Mouse (Mus musculus) left cerebral cortex, postnatal 14 days (tissue): Measurements from ENCODE around the gene Gpr146. TPM values are rescaled to one million over a fixed set of nuclear protein-coding genes. Genes with fewer than 3 reads are reported as not detected.
A peak's percentile ranks its signal among the peaks of the same experiment; 100 is the strongest.
"Not testable (repeated sequence)": the region's sequence is repeated elsewhere in the genome, so short reads cannot be mapped to it uniquely, and the experiment has no call there.

ENCODE experiments used
- DNase-seq, 2 experiments: peaks; one replicate each; pipeline ENCODE4 v3.0.0; 2021 to 2022; ENCODE audit warnings: low spot score in 2 of 2, mixed read lengths in 1 of 2
- intact Hi-C: fragments of 180-260 bp; cut with DNase I; formaldehyde crosslinking; loops from one replicate; pipeline ENCODE4 v1.15.1; 2025
- long read RNA-seq, 2 experiments: library from polyadenylated mRNA; stranded (forward); transcript quantifications; one replicate each; pipeline ENCODE4 v2.0.0; 2021
- total RNA-seq, 2 experiments: library from RNA; stranded (reverse); gene quantifications; 2 replicates each; pipeline ENCODE4 v1.2.3; 2021

Gpr146 gene
- total RNA-seq: 10 to 100 TPM; 11.0 to 11.3 TPM
- long read RNA-seq, experiment 1, full-length matches to known transcripts: 3 of 12 reads
- long read RNA-seq, experiment 1, partial matches to known transcripts: 9 of 12 reads
- long read RNA-seq, experiment 1, other reads (novel, unspliced or antisense): 0 of 12 reads
- long read RNA-seq, experiment 2, full-length matches to known transcripts: 1 of 5 reads
- long read RNA-seq, experiment 2, partial matches to known transcripts: 0 of 5 reads
- long read RNA-seq, experiment 2, other reads (novel, unspliced or antisense): 4 of 5 reads

DNA sequence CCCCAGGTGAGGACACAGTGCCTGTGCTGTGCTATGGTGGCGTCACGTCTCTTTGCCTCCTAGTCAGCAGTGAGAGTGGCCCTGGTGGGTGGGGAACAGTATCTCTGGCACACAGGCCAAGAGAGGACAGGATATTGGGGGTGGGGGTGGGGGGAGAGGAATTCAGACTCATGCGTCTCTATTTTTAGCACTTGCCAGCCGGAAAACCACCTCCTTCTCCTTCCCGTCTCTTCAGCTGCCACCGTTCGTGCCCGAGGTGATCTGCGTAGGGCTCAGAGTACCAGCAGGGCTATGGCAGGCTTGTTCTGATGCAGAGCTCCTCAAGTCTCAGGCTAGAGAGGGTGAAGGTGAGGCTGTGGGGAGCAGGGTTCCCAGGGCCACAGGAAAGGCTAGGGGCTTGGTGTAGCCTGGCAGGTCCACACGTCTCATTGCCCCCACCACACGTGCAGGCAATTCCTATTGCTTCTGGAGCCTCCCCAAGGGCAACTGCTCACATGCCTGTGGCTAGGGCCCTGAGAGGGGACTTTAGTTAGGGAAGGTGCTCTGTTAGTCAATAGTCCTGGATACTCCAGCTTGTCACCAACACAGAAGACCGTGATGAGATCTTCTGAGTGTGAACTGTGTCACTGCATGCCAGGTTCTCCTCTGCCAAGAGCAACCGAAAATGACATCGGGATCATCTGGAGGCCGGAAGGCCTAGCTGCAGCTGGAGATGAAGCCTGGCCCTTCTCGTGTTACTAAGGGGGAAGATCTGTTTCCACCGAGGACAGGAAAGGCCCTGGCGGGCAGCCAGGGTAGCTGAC is at the start of gene Gpr146:
TSS of gene Gpr146 (plus strand) at position 230 of the 803 bp plus-strand sequence.
- intact Hi-C loops: no loop called here
- peak; percentile 56 to 62 for DNase-seq

DNA sequence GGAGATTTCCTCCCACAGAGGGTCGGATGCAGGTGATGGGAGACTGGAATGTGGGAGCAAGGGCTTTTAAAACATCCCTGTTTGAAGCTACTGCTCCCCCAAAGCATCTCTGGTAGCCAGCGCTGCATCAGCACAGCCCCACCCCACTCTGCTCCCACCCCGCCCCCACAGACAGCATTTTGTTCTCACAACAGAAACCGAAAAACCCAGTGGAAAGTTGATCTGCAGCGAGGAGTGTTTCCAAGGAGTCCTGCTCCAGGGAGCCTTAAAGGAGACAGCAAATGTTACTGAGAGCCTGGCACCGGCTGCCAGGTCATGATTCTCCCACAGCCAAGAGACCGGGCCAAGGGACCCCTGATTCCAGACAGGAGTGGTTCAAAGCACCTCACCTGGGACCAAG is 46.7 kb upstream of the Gpr146 start:
- DNase-seq: peak; percentile 44 to 45
- intact Hi-C loops: loop anchor here (10.0 kb wide), 1 partner anchor 424 kb away; no protein-coding TSS in a partner anchor

DNA sequence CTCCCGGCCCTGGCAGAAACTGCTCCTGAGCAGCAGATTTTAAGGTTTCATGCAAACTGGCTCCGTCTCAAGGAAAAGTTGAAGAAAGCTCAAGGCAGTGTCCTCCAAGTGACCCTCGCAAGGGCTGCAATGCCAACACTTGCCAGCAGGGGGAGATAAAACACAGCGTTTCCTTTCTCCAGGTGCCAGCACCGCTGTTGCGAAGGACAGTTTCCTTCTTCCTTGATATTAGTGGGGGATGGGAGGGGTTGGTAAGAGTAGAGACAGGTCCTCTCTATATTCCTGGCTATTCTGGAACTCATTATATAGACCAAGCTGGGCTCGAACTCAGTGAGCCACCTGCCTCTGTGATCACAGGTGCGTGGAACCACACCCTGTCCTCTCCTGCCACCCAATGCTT is 45.8 kb upstream of the Gpr146 start:
- intact Hi-C loops: loop anchor here (10.0 kb wide), 1 partner anchor 423 kb away; no protein-coding TSS in a partner anchor
- DNase-seq: peak; percentile 79 to 85

DNA sequence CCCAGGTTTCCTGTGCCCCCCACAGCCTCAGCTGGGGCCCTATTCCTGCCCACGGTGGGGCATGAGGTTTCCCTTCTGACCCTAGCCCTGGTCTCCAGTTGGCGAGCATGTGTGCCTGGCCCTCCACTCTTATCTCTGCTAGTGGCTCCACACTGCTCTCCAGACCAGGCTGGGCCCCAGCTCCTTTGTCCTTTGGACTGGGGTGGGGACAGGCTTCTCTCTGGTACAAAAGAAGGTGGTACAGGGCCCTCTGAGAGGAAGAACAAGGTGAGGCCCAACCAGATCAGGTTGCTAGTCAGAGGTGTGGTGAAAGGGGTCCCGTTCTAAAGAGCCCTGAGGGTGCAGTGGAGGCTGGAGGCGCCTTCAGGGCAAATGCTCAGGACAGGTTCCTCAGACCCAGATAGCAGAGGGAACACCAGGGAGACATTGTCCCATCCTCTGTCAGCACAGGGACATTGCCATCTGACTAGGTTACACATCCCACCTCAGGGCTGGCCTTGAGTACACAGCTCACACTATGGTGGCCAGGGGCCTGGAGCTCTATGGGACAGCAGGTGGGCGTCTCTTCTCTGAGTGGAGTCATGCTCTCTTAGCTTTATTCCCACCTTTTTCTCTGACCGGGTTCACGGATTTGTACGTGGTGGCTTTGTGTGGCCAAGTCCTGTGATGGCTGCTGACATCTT is 44.8 kb upstream of the Gpr146 start:
- intact Hi-C loops: loop anchor here (10.0 kb wide), 1 partner anchor 422 kb away; no protein-coding TSS in a partner anchor
- no peak for DNase-seq

DNA sequence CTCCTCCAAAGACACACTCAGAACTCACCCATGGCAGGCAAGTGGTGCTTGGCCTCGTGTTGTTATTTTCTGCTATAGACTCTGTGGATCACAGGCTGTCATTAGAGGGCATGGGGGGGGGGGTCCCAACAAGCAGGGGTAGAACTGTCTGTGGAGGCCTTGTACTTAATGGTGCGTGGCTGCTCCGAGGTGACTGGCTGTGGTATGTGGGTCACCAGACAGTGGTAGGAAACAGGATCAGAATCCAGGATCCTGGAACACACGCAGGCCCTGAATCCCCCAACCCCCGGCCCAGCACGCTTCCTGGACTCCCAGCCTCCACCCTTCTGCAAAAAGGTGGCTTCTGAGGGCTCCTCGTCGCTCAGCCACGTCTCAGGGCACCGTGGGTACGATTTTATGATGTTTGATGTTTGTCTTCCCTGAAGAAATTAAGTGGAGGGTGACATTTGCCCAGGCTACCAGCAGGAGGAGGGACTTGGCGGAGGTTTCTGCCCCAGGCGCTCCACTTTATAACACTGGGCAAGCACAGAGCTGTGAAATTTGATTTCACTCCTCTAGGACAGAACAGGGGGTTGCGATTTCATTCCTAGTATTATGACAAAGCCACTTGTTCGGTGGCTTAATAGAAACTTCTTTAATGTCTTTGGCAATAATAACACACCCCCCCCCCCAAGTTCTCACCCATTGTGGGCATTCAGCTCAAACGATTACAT is 44.0 kb upstream of the Gpr146 start:
- DNase-seq: no peak
- intact Hi-C loops: loop anchor here (10.0 kb wide), 1 partner anchor 421 kb away; no protein-coding TSS in a partner anchor

DNA sequence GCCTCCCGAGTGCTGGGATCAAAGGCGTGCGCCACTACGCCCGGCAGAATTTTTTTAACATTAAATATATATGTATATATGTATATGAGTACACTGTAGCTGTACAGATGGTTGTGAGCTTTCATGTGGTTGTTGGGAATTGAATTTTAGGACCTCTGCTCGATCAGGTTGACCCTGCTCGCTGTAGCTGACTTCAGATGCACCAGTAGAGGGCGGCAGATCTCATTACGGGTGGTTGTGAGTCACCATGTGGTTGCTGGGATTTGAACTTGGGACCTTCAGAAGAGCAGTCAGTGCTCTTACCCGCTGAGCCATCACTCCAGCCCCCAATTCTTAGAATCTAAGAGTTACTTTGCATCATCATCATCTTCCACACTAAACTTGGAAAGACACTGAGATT is 43.1 kb upstream of the Gpr146 start:
- intact Hi-C loops: loop anchor here (10.0 kb wide), 1 partner anchor 420 kb away; no protein-coding TSS in a partner anchor
- DNase-seq: not testable (repeated sequence)

DNA sequence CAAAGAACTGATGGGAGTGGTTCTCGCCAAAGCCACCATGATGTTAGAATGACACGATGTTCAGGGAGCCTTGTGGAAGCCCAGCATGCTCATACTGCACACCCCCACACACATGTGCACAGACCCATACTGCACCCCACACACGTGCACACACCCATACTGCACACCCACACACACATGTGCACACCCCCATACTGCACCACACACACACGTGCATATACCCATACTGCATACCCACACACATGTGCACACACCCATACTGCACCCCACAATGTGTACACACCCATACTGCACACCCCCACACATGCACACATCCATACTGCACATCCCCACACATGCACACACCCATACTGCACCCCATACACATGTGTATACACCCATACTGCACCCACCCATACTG is 41.9 kb upstream of the Gpr146 start:
- intact Hi-C loops: loop anchor here (10.0 kb wide), 1 partner anchor 419 kb away; no protein-coding TSS in a partner anchor
- DNase-seq: no peak

DNA sequence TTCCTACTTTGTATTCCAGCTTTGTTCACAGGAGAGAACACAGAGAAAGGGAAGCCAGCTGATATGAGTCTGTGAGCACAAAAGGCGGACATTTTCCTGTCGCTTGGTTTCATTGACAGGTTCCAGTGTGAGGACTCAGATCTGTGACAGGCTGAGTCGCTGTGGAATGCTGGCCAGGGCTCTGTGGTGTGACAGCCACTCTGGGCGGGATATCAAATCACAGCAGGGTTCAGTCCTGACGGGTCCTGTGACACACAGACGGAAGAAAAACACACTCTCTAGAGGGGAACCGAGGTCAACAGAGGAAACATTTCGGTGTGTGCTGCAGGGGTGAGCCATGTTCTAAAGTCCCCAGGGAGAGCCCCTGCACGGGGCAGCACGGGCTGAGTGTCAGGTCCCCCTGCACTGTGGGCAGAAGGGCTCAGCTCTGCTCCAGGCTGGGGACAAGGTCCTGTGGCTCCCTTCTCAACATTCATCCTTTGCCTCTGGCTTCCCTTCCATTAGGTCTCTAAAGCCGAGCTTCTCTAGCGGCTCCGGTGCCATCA is 39.6 kb upstream of the Gpr146 start:
- intact Hi-C loops: loop anchor here (10.0 kb wide), 1 partner anchor 417 kb away; no protein-coding TSS in a partner anchor
- no peak for DNase-seq

DNA sequence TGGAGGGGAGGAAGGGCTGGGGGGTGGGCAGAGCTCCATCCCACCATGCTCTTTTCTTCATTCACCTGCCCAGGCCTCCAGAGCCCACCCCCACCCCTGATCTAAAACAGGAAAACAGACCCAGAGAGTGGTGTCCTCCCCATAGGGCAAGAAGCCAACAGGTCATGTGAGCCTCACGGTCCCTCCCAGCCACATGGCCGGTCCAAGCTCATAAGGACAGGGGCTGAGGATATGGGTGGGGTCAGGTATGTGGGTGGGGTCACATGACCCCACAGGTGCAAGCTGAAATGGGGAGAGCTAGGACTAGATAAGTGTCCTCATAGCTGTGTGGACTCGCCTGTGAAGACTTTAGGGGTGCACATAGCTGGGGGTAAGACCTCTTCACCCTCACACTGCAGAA is 39.1 kb upstream of the Gpr146 start:
- intact Hi-C loops: loop anchor here (10.0 kb wide), 1 partner anchor 416 kb away; no protein-coding TSS in a partner anchor

DNA sequence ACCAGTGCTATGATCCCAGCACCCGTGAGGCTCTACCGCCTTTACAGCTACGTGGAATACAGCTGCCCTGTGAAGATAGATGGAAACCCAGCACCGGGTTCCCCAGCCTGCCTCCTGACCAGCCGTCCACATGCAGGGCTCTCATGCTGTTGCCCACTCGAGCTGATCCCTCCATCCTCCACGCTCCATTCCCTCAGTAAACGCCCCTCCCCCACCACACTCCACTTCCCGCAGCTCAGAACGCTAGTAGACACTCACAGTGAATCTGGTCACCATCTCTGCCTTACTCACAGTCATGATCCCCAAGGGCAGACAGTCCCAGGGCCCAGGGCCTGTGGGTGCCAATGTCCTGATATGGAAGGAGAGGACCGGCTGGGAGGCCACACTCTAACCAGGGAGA is 38.6 kb upstream of the Gpr146 start:
- no peak for DNase-seq
- intact Hi-C loops: loop anchor here (10.0 kb wide), 1 partner anchor 416 kb away; no protein-coding TSS in a partner anchor

More for the DNA sequence above, 39.1 kb upstream of the Gpr146 start:
- no peak for DNase-seq

DNA sequence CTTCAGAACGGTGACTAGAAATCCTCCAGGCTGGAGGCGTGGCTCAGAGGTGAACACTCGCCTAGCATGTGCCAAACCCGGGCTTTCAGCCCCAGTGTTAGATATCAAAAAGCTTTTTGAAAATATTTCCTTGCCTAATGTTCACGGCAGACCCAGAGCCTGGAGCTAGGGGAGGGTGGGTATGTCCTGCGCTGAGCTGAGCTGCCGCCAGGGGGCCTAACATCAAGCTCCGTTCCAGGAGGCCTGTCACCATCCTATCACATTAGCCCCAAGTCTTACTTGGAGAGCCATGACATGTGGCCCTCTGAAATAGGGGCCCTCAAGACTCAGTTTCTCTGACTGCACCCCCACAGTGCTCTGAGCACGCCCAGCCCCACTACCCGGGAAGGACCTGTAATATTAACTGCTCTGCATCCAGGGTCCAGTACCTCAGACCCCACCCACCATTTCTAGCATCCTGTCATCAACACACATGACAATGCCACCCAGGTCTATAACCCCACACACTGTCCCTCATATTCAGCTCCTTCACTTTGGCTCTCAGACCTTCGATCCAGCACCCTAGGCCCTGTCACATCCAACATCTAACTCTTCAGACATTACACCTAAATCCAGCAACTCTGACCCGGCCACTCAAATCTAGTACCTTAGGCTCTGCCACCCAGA is 33.3 kb upstream of the Gpr146 start:
- intact Hi-C loops: no loop called here
- DNase-seq: peak; percentile 81 to 82

DNA sequence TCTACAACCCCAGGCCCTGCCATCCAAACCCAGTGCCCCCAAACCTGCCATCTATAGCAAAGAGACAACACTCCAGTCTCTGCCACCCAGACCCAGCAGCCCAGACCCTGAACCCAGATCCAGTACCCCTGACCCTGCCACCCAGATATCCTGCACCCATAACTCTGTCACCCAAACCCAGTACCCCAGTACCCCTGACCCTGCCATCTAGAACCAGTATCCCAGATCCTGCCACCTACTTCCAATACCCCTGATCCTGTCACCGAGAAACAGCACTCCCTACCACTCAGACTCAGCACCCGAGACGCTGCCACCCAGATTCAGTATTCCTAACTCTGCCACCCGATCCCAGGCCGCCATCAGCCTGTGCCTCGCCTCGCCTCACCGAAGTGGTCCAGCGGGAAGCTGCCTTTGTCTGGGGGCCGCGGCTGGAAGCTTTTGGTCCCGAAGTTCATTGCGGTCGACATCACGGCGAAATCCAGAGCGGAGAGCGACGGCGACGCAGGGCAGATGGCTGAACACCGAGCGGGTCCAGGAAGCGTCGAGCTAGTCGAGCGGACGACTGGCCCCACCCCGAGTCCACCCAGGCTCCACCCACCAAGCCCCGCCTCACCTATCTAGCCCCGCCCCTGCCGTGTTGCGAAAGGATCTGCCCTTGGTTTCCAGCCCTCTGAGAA is 32.7 kb upstream of the Gpr146 start:
- intact Hi-C loops: no loop called here
- DNase-seq: peak; percentile 91 to 93

DNA sequence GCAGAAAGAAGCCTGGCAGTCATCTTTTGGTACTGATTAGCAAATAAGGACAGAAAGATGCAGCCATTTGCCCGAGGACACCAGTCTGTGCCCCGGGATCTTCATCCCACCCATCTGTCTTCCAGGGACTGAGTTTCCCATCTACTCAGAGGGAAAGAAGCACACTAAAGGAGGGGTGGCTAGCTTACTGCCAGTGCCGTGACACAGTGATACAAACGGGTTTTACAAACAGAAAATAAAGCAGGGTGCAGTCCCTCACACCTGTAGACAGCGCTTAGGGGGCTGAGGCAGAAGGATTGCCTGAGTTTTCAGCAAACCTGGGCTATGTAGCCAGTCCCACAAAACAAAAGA is 32.2 kb upstream of the Gpr146 start:
- DNase-seq: no peak
- intact Hi-C loops: no loop called here

DNA sequence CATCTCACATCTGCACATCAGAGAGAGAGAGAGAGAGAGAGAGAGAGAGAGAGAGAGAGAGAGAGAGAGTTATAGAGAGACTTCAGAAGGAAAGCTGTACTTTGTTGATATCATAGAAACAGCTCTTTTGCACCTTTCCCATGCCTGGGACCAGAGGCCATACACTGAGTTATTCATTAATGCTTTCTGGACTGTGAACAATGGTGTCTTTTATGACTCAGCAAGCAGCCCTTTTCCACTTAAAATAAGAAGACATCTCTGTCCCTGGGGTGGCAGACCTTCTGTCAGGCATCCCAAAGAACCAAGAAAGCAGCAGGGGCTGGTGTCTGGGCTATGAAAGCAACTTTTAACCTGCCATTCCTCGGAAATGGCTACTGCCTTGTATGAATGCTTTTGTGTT is 30.3 kb upstream of the Gpr146 start:
- no peak for DNase-seq
- intact Hi-C loops: no loop called here

DNA sequence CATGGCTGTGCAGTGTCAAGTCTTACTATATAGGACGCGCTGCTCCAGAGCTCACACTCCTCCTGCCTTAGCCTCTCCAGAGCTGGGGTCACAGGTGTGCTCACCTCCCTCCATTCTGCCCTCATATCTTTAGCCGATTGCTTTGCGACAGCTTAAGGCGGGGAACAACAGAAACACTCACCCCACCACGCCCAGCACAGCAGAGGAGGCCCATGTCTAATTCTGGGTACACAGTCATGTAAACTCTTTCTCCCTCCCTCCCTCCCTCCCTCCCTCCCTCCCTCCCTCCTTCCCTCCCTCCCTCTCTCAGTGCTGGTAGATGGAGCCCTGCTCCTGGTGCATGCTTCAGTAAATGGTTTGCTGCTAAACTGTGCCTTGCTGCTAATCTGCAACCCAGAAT is 27.8 kb upstream of the Gpr146 start:
- no peak for DNase-seq
- intact Hi-C loops: no loop called here

DNA sequence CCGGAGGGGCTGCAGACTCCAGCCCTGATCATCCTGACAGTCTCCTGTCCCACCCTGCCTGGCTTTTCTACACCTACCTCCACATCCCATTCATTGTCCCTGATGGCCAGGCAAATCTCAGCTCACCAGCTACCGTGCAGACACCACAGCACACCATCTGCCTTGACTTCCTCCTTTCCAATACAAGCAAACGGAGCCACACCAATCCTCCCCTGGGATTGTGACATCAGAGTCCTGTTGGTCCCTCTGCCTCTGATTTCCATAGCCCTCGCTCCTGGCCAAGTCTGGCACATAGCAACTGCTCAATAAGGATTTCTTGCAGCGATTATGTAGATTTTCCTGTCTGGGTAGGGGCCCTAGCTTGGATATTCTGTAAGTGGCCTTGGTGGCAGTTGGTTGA is 26.4 kb upstream of the Gpr146 start, which contains the start of gene Cox19:
TSS of gene Cox19 (minus strand) at position 285 of the 400 bp plus-strand sequence.
- intact Hi-C loops: no loop called here
- no peak for DNase-seq

DNA sequence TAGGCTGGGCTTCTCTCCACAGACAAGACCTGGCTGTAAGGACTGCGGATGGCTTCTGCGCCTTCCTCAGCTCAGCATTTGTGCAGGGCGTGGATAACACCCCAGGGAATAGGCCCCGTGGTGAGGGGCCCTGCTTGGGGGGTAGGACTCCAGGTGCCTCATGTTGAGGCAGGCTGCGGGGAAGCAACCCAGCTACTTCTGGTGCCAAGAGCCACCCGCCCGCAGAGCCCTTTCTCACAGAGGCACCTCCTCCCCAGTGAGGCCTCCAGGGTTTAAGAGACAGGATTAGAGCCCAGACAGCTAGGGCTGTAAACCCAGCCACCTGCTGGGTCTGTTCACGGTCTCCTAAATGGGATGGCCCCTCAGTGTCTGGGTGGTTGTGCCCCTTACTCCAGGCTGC is 25.9 kb upstream of the Gpr146 start:
- DNase-seq: no peak
- intact Hi-C loops: no loop called here

DNA sequence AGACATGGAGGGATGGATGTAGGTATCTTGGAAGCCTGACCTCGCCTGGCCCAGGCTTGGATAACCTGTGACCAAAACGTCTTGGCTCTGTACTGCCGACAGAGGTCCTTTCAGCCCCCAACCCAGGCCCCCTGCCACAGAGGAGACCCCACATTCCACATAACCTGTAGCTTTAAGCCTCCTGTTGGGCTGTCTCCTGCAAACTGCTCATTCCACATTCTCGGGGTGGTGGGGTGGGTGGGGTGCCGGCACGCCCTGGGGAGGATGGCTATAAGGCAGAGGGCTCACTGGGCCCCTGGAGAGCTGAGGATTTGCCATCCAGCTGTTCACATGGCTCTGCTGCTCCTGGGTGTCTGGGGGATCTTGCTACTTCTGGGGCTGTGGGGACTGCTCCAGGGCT is 25.2 kb upstream of the Gpr146 start, which contains the start of gene Cyp2w1:
TSS of gene Cyp2w1 (plus strand) at position 301 of the 400 bp plus-strand sequence.
- intact Hi-C loops: no loop called here

More for the DNA sequence above, 25.2 kb upstream of the Gpr146 start, which contains the start of gene Cyp2w1:
- no peak for DNase-seq
